Mouse (Mus musculus) myocyte (in vitro differentiated cells): ENCODE results near the gene Lix1. TPM values are rescaled to one million over a fixed set of nuclear protein-coding genes. Genes with fewer than 3 reads are reported as not detected.

ENCODE experiments used
- H3K27me3 ChIP-seq: one replicate; pipeline ENCODE4 v1.6.1; 2011; ENCODE audit not compliant: control insufficient read depth, insufficient read depth, insufficient read length
- H3K36me3 ChIP-seq: one replicate; pipeline ENCODE4 v1.6.1; 2011; ENCODE audit not compliant: control insufficient read depth, insufficient read depth
- H3K4me2 ChIP-seq: one replicate; pipeline ENCODE4 v1.6.1; 2011; ENCODE audit warnings: low read depth, control low read depth
- H3K4me3 ChIP-seq: one replicate; pipeline ENCODE4 v1.5.1; 2011; ENCODE audit warnings: mild to moderate bottlenecking, control low read depth, moderate library complexity
- H3K79me2 ChIP-seq: one replicate; pipeline ENCODE4 v1.6.1; 2011; ENCODE audit not compliant: control insufficient read depth, insufficient read depth
- H3ac ChIP-seq: one replicate; pipeline ENCODE4 v1.6.1; 2011; ENCODE audit not compliant: control insufficient read depth, insufficient read length
- CEBPB ChIP-seq: IDR thresholded peaks from 2 replicates; pipeline ENCODE4 v1.6.1; 2011; ENCODE audit warnings: mild to moderate bottlenecking, moderate library complexity; ENCODE audit not compliant: poor library complexity, insufficient read depth, severe bottlenecking
- E2F4 ChIP-seq: IDR thresholded peaks from one replicate; pipeline ENCODE4 v1.6.1; 2011; ENCODE audit warnings: mild to moderate bottlenecking, control low read depth, moderate library complexity; ENCODE audit not compliant: insufficient read depth
- MAX ChIP-seq: IDR thresholded peaks from one replicate; pipeline ENCODE4 v1.6.1; 2011; ENCODE audit warnings: low read depth, mild to moderate bottlenecking, control low read depth
- MYOD1 ChIP-seq, 3 experiments: IDR thresholded peaks; one replicate each; pipeline ENCODE4 v1.6.1; 2011; ENCODE audit warnings: control low read depth in 2 of 3, low read depth in 2 of 3, mild to moderate bottlenecking in 2 of 3, moderate library complexity in 1 of 3; ENCODE audit not compliant: insufficient read length in 2 of 3, control insufficient read depth in 1 of 3
- MYOG ChIP-seq, 3 experiments: IDR thresholded peaks; one replicate each; pipeline ENCODE4 v1.6.1; 2011; ENCODE audit warnings: control low read depth in 2 of 3, low read depth in 2 of 3, mild to moderate bottlenecking in 2 of 3; ENCODE audit not compliant: insufficient read length in 2 of 3, control insufficient read depth in 1 of 3, insufficient read depth in 1 of 3
- POLR2A ChIP-seq: IDR thresholded peaks from one replicate; pipeline ENCODE4 v1.6.1; 2011; ENCODE audit warnings: low read depth, mild to moderate bottlenecking, control low read depth, moderate library complexity; ENCODE audit not compliant: insufficient read length
- POLR2AphosphoS2 ChIP-seq: IDR thresholded peaks from one replicate; pipeline ENCODE4 v1.6.1; 2011; ENCODE audit warnings: low read depth, control low read depth; ENCODE audit not compliant: insufficient read length
- REST ChIP-seq: IDR thresholded peaks from one replicate; pipeline ENCODE4 v1.6.1; 2011; ENCODE audit warnings: mild to moderate bottlenecking, control low read depth, moderate library complexity; ENCODE audit not compliant: insufficient read depth, insufficient read length
- SRF ChIP-seq: IDR thresholded peaks from one replicate; pipeline ENCODE4 v1.6.1; 2011; ENCODE audit warnings: low read depth; ENCODE audit not compliant: control insufficient read depth, insufficient read length
- TCF12 ChIP-seq: IDR thresholded peaks from one replicate; pipeline ENCODE4 v1.6.1; 2011; ENCODE audit warnings: mild to moderate bottlenecking, control low read depth; ENCODE audit not compliant: poor library complexity, insufficient read depth, severe bottlenecking
- TCF3 ChIP-seq: IDR thresholded peaks from one replicate; pipeline ENCODE4 v1.6.1; 2011; ENCODE audit warnings: low read depth, control low read depth; ENCODE audit not compliant: insufficient read length
- USF1 ChIP-seq: IDR thresholded peaks from one replicate; pipeline ENCODE4 v1.6.1; 2011; ENCODE audit warnings: low read depth, mild to moderate bottlenecking, control low read depth, moderate library complexity
- polyA plus RNA-seq: library from polyadenylated mRNA; unstranded; fragments of >200 nt; fragmentation: generic; extraction: Trizol; gene quantifications from one replicate; pipeline ENCODE4 v1.2.1, GENCODE M21; 2012; ENCODE audit warnings: missing spikeins

Lix1 gene
- polyA plus RNA-seq, 1 experiment: 2.3 TPM

- H3K27me3 ChIP-seq: no peaks in the 10 kb centered on the region
- H3ac ChIP-seq: no peak overlapping the region
- H3K36me3 ChIP-seq: no peaks in the 10 kb centered on the region
- no peaks in the 10 kb centered on the region for H3K79me2 ChIP-seq
- no peak overlapping the region for H3K4me2 ChIP-seq
- TF ChIP-seq MYOG (IDR thresholded peaks at IDR 0.05; ENCODE audit: control insufficient read depth in 1 of 3, insufficient read depth in 1 of 3, insufficient read length in 2 of 3, low read depth in 2 of 3) (no peak), SRF (no peak), E2F4 (no peak), MYOD1 (IDR thresholded peaks at IDR 0.05; ENCODE audit: control insufficient read depth in 1 of 3, insufficient read length in 2 of 3, low read depth in 2 of 3) (no peak), REST (no peak), POLR2A (no peak), MAX (no peak)
- no peak overlapping the region for H3K4me3 ChIP-seq
Measured at GRCm38 (mm10) chr17:17452617-17453016, 50.1 kb downstream of the Lix1 start.

- Histone ChIP-seq H3K4me3 (no peak overlapping the region), H3K79me2 (no peaks in the 10 kb centered on the region), H3ac (no peak overlapping the region), H3K4me2 (no peak overlapping the region), H3K36me3 (no peaks in the 10 kb centered on the region), H3K27me3 (no peaks in the 10 kb centered on the region)
- TF ChIP-seq TCF3 (no peak), CEBPB (no peak), MAX (no peak), MYOD1 (IDR thresholded peaks at IDR 0.05; ENCODE audit: control insufficient read depth in 1 of 3, insufficient read length in 2 of 3, low read depth in 2 of 3) (no peak), USF1 (no peak), REST (no peak), POLR2A (no peak), POLR2AphosphoS2 (no peak), TCF12 (no peak), E2F4 (no peak), MYOG (IDR thresholded peaks at IDR 0.05; ENCODE audit: control insufficient read depth in 1 of 3, insufficient read depth in 1 of 3, insufficient read length in 2 of 3, low read depth in 2 of 3) (no peak), SRF (no peak)
Measured at GRCm38 (mm10) chr17:17454573-17454972, 52.1 kb downstream of the Lix1 start.

GRCm38 (mm10) chr17:17485789-17486188 lies 83.3 kb downstream of the Lix1 start:
- Histone ChIP-seq H3K36me3 (no peaks in the 10 kb centered on the region), H3K79me2 (no peaks in the 10 kb centered on the region), H3K4me3 (no peak overlapping the region), H3ac (no peak overlapping the region), H3K4me2 (no peak overlapping the region), H3K27me3 (no peaks in the 10 kb centered on the region)
- TF ChIP-seq CEBPB (no peak), POLR2A (no peak), REST (no peak), TCF12 (no peak)

GRCm38 (mm10) chr17:17490820-17491621 lies 88.5 kb downstream of the Lix1 start:
- Histone ChIP-seq H3K4me3 (no peak overlapping the region), H3K36me3 (no peaks in the 10 kb centered on the region), H3K27me3 (no peaks in the 10 kb centered on the region), H3K4me2 (no peak overlapping the region), H3ac (no peak overlapping the region), H3K79me2 (no peaks in the 10 kb centered on the region)
- TF ChIP-seq POLR2A (no peak), REST (no peak), MAX (no peak), USF1 (no peak), MYOG (IDR thresholded peaks at IDR 0.05; ENCODE audit: control insufficient read depth in 1 of 3, insufficient read depth in 1 of 3, insufficient read length in 2 of 3, low read depth in 2 of 3) (no peak), TCF12 (no peak), TCF3 (no peak), E2F4 (no peak), CEBPB (no peak), SRF (no peak), POLR2AphosphoS2 (no peak), MYOD1 (IDR thresholded peaks at IDR 0.05; ENCODE audit: control insufficient read depth in 1 of 3, insufficient read length in 2 of 3, low read depth in 2 of 3) (no peak)

- H3K4me3 ChIP-seq: no peak overlapping the region
- no peaks in the 10 kb centered on the region for H3K36me3 ChIP-seq
- no peak for TF ChIP-seq MYOG (IDR thresholded peaks at IDR 0.05; ENCODE audit: control insufficient read depth in 1 of 3, insufficient read depth in 1 of 3, insufficient read length in 2 of 3, low read depth in 2 of 3)
- TF ChIP-seq MYOD1 (IDR thresholded peaks at IDR 0.05; ENCODE audit: control insufficient read depth in 1 of 3, insufficient read length in 2 of 3, low read depth in 2 of 3): no peak
- no peak for TF ChIP-seq POLR2A
- TF ChIP-seq TCF12: no peak
- TF ChIP-seq SRF: no peak
- no peak for TF ChIP-seq REST
- TF ChIP-seq TCF3: no peak
- TF ChIP-seq USF1: no peak
- no peak for TF ChIP-seq POLR2AphosphoS2
- no peak for TF ChIP-seq CEBPB
- no peak for TF ChIP-seq E2F4
- TF ChIP-seq MAX: no peak
- no peaks in the 10 kb centered on the region for H3K27me3 ChIP-seq
- H3ac ChIP-seq: no peak overlapping the region
- no peak overlapping the region for H3K4me2 ChIP-seq
- no peaks in the 10 kb centered on the region for H3K79me2 ChIP-seq
Measured at GRCm38 (mm10) chr17:17491622-17492001, 89.1 kb downstream of the Lix1 start.
